Mouse (Mus musculus) left cerebral cortex, adult 9 months (tissue): ENCODE results near the gene Celf1.
"Not testable (repeated sequence)": the region's sequence is repeated elsewhere in the genome, so short reads cannot be mapped to it uniquely, and the experiment has no call there.

Experiments used
- DNase-seq, 2 experiments: peaks; one replicate each; pipeline ENCODE4 v3.0.0; 2022; ENCODE audit warnings: low spot score in 2 of 2

Celf1 gene

DNA sequence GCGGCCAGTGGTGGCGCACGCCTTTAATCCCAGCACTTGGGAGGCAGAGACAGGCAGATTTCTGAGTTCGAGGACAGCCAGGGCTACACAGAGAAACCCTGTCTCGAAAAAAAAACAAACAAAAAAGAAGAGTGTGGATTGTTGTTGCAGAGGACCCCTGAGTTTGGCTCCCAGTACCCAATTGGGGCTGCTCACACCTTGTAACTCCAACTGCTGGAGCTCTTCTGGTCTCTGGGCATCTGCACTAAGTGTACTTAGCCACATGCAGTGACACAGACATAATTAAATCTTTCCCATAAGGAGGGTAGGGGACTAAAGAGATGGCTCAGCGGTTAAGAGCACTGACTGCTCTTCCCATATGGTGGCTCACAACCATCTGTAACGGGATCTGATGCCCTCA, 82.1 kb downstream of the Celf1 start:
- not testable (repeated sequence) for DNase-seq

DNA sequence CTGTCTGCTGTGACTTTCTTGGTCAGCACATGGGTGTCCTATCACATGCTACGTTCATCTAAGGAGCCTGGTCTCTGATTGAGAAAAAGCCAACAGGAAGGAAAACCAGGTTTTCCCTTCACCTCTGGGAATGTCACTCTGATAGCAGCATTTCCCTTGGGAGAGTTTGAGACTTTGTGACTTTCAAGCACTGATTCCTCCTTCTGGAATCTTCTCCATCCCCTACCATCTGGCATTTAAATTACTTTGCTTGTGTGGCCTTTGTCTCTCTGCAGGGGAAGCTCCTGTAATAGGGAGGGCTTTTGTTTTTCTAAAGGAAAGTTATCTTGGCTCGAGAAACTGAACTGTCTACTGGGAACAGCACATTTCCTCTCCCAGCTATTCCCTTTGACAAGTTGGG, 82.9 kb downstream of the Celf1 start:
- no peak for DNase-seq

DNA sequence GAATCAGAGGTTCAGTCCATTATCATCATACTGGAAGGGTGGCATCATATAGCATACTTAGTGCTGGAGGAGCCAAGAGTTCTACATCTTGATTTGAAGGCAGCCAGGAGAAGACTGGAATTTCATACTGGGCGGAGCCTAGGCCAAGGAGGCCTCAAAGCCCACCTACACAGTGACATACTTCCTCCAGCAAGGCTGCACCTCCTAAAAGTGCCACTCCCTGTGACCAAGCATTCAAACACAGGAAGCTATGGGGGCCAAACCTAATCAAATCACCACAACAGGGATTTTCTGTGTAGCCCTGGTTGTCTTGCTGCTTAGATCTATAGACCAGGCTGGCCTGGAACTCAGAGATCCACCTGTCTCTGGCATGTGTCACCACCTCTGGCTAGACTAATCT, 83.8 kb downstream of the Celf1 start:
- DNase-seq = no peak

DNA sequence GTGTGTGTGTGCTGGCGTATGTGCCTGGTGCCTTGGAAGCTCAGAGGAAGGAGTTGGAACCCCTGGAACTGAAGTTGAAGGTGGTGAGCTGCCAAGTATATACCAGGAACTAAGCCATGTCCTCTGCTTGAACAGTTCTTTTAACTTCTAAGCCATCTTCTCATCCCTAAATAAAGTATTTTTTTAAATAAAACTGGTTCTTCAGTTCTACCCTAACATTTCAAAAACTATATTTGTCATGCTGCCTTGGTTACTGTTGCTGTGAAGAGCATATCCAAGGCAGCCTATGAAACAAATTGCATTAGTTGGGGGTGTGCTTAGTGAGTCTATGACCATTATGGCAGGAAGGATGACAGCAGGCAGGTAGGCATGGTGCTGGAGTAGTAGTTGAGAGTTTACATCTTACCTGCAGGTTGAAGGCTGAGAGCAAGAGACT, 84.9 kb downstream of the Celf1 start:
- DNase-seq = peak; percentile 42 to 47

DNA sequence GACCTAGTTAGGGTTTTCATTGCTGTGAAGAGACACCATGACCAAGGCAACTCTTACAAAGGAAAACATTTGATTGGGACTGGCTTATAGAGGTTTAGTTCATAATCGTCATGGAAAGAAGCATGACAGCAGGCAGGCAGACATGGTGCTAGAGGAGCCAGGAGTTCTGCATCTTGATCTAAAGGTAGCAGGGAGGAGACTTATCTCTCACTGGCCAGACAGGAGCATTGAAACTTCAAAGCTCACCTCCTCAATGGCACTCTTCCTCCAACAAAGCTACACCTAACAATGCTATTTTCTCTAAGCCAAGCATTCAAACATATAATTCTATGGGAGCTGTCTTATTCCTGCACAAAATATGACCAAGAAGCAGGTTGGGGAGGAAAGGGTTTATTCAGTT, 86.3 kb downstream of the Celf1 start:
- no peak for DNase-seq

DNA sequence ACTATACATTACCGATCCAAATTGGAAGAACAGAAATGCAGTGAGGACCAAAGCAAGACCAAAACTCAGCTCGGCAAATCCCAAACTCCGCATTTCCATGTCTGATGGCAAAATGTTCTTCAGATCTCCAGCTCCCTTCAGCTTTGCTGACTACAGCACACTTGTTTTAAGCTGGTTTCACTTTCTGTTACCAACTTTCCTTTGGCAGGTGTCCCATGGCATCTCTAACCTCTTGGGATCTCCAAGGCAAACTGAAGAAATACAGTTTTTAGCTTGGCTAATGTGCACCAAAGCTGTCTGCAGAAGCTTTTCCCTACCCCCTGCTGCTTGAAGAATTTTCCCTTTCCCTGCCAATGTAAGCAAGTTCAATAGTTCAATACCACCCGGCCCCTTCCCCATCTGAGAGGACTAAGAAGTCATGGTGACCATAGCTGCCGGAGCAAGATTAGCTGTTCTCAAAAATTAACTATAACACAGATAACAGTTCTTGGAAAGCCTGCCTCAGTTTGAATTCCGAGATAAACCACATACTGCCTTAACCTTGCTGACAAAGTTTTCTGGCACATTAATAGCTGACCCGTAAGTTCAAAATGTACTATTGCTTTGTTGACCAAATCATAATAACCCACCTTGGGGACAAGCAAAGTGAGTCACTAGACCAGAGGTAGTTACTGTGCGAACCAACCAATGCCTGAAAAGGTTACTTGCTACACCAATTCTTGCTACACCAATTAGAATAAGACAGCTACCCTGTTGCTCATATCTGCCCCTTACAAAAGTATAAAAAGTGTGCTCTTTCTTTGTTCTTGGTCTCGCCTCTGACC, 87.4 kb downstream of the Celf1 start:
- no peak for DNase-seq

DNA sequence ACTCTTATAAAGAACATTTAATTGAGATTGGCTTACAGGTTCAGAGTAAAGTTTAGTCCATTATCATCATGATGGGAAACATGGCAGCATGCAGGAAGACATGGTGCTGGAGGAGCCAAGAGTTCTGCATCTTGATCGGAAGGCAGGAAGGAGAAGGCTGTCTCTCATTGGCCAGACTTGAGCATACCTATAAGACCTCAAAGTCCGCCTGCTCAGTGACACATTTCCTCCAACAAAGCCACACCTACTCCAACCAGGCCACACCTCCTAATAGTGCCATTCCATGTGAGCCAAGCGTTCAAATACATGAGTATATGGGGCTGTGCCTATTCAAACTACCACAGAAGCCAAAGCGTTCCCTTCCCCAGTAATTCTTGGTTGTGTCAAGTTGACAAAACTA, 91.0 kb downstream of the Celf1 start:
- DNase-seq = no peak

DNA sequence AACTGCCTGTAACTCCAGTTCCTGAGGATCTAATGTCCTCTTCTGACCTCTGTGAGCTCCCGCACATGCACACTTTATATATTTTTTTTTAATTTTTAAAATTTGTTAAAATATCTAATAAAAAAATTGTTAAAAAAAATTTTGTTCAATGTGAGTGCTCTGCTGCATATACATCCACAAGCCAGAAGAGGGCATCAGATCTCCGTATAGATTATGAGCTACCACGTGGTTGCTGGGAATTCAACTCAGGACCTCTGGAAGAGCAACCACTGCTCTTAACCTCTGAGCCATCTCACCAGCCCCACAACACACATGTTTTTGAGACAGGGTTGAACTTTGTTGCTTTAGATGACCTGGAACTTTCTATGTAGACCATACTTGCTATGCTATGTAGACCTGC, 92.8 kb downstream of the Celf1 start:
- DNase-seq = no peak

DNA sequence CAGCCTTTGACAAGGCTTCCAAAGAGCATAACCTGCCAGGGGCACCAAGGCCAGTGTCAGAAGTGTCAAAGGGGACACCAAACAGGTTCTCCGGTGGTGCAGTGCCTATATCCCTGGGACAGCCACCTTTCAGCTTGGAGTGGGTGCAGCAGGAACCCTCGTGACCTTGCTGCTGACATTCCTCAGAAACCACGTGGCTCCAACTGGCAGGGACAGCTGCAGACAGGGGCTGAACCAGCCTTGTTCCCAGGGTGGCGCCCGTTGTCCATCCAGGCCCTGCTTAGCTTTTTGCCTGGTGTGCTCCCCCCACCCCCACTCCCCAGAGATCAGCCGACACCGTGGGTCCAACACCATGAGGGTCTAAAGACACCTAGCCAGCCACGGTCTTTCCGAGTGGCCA, 95.2 kb downstream of the Celf1 start, which contains the start of gene Rapsn:
Gene Rapsn (plus strand): TSS at position 236 of the 400 bp plus-strand sequence.
- no peak for DNase-seq

DNA sequence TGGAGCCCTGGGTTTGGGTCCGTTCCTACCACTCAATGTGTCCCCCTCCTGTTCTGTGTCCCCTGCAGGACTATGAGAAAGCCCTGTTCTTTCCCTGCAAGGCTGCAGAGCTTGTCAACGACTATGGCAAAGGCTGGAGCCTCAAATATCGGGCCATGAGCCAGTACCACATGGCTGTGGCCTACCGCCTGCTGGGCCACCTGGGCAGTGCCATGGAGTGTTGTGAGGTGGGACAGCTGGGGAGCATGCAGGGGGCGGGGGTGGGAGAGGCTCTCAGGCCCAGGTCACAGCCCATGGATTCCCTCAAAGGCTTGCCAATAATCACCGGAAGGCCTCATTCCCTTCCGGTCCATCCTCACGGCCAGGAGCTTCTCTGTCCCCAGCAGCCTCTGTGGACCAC, 101.6 kb downstream of the Celf1 start:
- DNase-seq = no peak

DNA sequence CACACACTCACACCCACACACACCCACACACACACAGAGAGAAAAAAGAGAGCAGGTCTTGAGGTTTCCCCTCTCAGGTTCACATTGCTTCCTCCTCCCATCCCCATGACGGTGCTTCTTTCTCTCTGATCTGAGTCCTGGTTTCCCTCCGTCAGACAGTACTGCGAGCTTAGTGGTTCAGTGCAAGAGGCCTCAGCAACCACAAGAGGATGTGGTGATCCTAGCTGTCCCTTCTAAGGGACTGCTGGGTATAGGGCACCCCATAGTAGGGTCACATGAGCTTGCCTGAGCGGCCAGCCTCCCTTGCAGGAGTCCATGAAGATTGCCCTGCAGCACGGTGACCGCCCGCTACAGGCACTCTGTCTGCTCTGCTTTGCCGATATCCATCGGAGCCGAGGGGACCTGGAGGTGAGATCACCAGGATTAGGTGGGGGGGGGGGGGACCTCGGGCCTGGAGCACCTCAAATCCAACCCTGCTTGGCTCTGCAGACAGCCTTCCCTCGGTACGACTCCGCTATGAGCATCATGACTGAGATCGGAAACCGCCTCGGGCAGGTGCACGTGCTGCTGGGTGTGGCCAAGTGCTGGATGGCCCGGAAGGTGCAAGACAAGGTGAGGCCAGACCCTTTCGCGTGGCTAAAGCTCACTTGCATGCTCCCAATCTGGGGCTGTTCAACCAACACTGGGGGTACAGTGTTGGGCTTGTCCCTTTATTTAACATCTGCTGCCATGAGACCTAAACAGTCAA, 102.6 kb downstream of the Celf1 start:
- DNase-seq = no peak

DNA sequence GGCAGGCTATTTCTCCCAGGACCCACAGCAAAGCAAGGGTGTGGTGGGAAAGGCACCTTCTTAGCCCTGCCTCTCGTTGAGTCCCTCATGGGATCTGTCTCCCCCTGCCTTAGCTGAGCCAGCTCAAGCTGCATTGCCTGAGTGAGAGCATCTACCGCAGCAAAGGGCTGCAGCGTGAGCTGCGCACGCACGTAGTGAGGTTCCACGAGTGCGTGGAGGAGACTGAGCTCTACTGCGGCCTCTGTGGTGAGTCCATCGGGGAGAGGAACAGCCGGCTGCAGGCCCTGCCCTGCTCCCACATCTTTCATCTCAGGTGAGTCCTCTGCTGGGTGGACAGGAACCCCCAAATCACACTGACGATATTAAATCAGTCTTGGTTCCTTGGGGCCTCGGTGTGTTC, 104.5 kb downstream of the Celf1 start:
- DNase-seq = no peak

DNA sequence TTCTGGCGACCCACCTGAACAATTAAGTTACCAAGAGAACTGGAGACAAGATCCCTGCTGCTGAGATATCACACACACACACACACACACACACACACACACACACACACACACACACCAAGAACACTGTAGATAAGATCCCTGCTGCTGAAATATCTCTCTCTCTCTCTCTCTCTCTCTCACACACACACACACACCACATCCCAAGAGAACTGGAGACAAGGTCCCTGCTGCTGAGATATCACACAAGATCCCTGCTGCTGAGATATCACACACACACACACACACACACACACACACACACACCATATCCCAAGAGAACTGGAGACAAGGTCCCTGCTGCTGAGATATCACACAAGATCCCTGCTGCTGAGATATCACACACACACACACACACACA, 105.6 kb downstream of the Celf1 start:
- not testable (repeated sequence) for DNase-seq

DNA sequence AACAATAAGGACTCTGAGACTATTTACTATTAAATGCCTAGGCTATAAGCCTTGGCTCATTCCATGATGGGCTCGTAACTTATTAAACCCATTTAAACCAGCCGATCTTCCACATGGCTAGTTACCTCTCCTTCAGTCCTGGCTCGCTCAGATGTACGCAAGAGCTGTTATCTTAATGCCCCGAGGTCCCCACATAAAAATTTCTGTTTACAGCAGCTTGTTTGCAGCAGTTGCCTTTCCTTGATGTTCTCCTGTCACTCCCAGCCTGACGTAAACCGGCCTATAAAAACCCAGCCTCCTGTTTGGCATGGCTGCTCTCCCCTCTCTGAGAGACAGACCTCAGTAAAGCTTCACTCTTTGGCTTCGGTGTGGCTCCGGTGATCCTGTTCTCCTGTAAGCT, 107.2 kb downstream of the Celf1 start:
- no peak for DNase-seq

DNA sequence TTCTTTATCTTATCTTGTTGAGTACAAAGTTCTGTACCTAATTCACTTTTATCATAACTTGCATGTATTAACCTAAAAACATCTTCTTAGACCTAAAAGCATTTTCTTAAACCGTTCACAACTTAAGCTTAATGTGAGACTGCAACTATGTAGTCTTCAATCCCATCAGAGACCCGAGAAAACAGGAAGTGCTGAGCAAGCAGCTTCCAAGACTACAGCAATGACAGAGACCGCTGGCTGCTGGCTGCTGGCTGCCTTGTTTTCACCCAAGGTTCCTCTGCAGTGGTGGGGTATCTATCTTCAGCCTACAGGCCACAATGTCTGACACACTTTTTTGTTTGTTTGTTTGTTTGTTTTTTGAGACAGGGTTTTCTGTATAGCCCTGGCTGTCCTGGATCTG, 111.7 kb downstream of the Celf1 start:
- no peak for DNase-seq

DNA sequence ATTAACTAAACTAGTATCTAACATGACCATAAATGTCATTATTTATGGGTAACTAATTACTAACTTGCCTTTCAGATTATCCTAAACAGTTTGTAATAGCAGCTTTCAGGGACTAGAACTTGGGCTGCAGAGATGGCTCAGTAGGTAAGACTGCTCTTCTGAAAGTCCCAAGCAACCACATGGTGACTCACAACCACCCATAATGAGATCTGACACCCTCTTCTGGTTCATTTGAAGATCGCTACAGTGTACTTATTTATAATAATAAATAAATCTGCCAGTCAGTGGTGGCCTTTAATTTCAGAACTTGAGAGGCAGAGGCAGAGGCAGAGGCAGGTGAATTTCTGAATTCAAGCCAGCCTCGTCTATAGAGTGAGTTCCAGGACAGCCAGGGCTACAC, 112.6 kb downstream of the Celf1 start:
- DNase-seq = no peak

DNA sequence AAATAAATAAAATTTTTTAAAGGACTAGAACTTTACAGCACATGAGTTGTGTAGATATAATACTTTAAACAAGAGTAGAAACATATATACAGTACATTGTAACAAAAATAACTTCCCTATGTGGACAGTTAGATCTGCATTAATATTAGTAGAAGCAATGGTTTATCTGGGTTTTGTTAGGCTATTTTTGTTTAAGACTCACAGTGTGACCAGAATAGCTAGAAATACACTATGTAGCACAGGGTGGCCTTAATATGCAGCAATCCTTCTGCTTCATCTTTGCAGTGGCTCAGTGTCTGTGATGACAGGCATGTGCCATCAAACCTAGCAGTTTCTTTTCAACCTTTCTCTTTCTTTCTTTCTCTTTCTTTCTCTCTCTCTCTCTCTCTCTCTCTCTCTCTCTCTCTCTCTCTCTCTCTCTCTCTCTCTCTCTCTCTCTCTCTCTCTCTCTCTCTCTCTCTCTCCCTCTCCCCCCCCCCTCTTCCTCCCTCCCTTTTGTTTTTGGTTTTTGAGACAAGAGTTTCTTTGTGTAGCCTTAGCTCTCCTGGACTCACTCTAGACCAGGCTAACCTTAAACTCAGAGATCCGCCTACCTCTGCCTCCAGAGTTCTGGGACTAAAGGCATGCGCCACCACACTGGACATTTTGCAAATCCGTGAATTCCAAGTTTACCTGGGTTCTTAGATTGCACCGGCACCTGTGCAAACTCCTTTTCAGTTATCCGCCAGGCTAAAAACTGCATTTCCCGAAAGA, 113.2 kb downstream of the Celf1 start:
- DNase-seq = no peak

DNA sequence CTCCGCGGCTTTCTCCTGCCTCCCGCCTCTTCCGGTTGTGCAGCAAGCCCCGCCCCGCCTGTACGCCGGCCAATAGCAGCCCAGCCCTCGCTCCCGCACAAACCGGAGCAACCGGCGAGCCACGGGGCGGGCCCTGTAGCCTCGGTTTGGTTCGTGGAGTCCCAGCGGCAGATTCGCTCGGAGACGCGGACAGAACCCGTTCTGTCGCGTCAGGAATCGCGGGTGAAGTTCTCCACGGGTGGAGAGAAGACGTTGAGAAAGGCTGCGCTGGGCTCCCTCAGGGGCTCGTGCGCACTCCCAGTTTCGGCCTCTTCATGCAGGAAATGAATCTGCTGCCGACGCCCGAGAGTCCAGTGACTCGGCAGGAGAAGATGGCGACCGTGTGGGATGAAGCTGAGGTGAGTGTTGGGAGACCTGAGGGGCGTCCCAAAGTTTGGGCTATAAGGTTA, 113.8 kb downstream of the Celf1 start, which contains the start of gene Psmc3:
Gene Psmc3 (plus strand): TSS at position 76 of the 449 bp plus-strand sequence.
- DNase-seq = peak; percentile 88 to 95

DNA sequence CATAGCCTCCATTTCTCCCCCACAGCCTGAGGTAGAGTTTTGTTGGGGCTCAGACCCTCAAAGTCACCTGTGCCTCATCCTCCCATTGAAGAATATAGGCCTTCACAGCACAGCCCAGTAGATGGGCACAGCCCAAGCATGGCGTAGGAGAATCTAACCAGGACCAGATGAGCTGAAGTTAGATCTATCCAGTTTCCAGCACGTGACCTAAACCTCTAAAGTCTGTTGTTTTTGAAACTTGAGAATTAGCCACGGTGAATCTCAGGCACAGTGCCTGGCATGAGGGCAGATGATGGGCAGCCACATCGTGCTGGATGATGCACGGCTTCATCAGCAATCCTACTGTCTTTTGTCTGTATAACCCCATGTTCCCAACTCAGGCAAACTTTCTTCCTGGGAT, 118.3 kb downstream of the Celf1 start:
- DNase-seq = no peak

DNA sequence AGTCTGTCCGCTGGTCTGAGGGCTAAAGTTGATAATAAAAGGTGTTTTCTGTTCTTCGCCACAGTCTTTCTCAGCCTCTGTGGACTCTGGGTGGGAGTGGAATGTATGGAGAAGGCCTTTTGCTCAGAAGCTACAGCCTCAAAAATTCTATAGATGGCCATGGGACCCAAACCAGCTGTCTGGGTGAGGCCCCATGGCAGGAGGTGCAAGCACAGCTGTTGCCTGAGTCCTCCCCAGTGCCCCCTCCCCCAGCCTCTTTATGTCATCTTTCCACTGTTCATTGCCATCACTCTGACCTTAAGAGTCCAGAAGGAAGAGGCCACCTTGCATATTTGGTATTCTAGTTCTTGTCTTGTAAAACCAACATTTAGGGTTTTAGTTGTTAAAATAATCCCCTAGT, 119.2 kb downstream of the Celf1 start:
- no peak for DNase-seq

DNA sequence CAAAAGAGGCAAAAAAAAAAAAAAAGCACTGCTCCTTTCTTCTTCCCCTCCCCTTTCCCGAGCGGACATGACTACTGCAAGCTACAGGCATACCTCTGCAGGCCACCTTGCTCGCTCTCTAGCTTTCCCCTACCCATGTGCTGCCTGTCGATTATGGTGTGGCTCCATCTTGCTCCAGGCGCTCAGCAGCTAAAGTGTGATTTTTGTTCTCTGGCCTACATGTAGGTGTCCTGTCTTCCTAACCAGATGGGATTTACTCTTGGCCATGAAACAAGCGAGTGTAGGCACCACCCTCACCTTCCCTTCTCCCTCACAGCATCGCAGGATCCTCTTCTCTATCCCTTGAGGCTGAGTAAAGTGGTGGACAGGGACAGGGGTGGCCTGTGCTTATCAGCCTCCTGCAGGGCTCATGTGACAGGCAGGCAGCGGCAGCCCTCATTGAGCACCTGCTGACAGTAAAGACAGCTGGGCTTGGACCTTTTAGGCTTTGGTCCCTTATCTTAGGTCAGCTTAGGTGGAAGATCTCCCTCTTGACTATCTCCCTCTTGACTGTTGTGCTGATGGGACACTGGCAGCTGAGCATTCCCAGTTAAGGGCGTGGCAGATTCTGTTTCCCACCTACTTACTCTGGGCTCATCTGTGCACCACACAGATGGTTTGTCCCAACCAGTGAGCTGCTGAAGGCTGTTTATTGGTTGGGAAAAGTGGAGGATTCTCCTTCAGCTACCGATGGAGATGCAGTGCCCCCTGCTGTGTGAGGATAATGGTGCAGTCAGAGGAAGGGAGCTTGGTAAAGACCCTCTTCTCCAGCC, 120.6 kb downstream of the Celf1 start:
- DNase-seq = peak in 1 of 2 experiments; percentile 80
